Mouse (Mus musculus) MEL (cell line): ENCODE measurements around the gene Ssu2. TPM values are rescaled to one million over a fixed set of nuclear protein-coding genes. Genes with fewer than 3 reads are reported as not detected.
A peak's percentile ranks its signal among the peaks of the same experiment; 100 is the strongest.

Source experiments
- DNase-seq: peaks from one replicate; pipeline ENCODE4 v3.0.0; 2011; ENCODE audit warnings: low read depth, low spot score
- H3K27ac ChIP-seq: 2 replicates; pipeline ENCODE4 v1.5.1; 2012; ENCODE audit warnings: low read depth, mild to moderate bottlenecking, control low read depth, low read length, moderate library complexity; ENCODE audit not compliant: control insufficient read depth
- H3K27me3 ChIP-seq, 2 experiments: fragments of 150-350 bp in 1 of 2; sonication (generic) in 1 of 2; 2 replicates each; pipeline ENCODE4 v1.6.1; 2012; ENCODE audit warnings: low read length in 2 of 2, mild to moderate bottlenecking in 2 of 2, improper control_type of control experiment in 1 of 2, moderate library complexity in 1 of 2; ENCODE audit not compliant: insufficient read depth in 2 of 2, control insufficient read depth in 1 of 2
- H3K36me3 ChIP-seq, 2 experiments: 2 replicates each; pipeline ENCODE4 v1.6.1; 2012 to 2014; ENCODE audit warnings: low read length in 2 of 2, improper control_type of control experiment in 1 of 2, inconsistent platforms in 1 of 2, mild to moderate bottlenecking in 1 of 2; ENCODE audit not compliant: insufficient read depth in 2 of 2, control insufficient read depth in 1 of 2
- H3K4me1 ChIP-seq, 2 experiments: fragments of 150-350 bp in 1 of 2; sonication (generic) in 1 of 2; 2 replicates each; pipeline ENCODE4 v1.6.1; 2012; ENCODE audit warnings: low read length in 2 of 2, improper control_type of control experiment in 1 of 2, mild to moderate bottlenecking in 1 of 2; ENCODE audit not compliant: insufficient read depth in 2 of 2, control insufficient read depth in 1 of 2
- H3K4me3 ChIP-seq, 2 experiments: fragments of 150-350 bp in 1 of 2; sonication (generic) in 1 of 2; 2 replicates each; pipeline ENCODE4 v1.5.1; 2012; ENCODE audit warnings: low read depth in 2 of 2, low read length in 2 of 2, mild to moderate bottlenecking in 2 of 2, moderate library complexity in 2 of 2, control low read depth in 1 of 2, improper control_type of control experiment in 1 of 2; ENCODE audit not compliant: control insufficient read depth in 1 of 2, insufficient read depth in 1 of 2
- H3K79me2 ChIP-seq: 2 replicates; pipeline ENCODE4 v1.6.1; 2012; ENCODE audit warnings: mild to moderate bottlenecking, low read length, moderate library complexity; ENCODE audit not compliant: control insufficient read depth, poor library complexity, insufficient read depth
- H3K9ac ChIP-seq: 2 replicates; pipeline ENCODE4 v1.6.1; 2012; ENCODE audit warnings: low read depth, mild to moderate bottlenecking, control low read depth, low read length, moderate library complexity; ENCODE audit not compliant: control insufficient read depth, poor library complexity, severe bottlenecking
- H3K9me3 ChIP-seq: fragments of 150-350 bp; sonication (generic); replicated peaks from 2 replicates; pipeline ENCODE4 v1.6.1; 2012; ENCODE audit warnings: mild to moderate bottlenecking, low read length, improper control_type of control experiment, moderate library complexity; ENCODE audit not compliant: insufficient read depth
- CTCF ChIP-seq, 3 experiments: IDR thresholded peaks in 2 of 3; conservative IDR thresholded peaks in 1 of 3; 2 replicates each; pipeline ENCODE4 v1.5.1; 2011 to 2012; ENCODE audit warnings: low read length in 3 of 3, low read depth in 2 of 3, mild to moderate bottlenecking in 2 of 3, improper control_type of control experiment in 1 of 3, inconsistent platforms in 1 of 3, mixed read lengths in 1 of 3, moderate library complexity in 1 of 3; ENCODE audit not compliant: control insufficient read depth in 1 of 3, insufficient read depth in 1 of 3, poor library complexity in 1 of 3, severe bottlenecking in 1 of 3
- EP300 ChIP-seq, 2 experiments: IDR thresholded peaks; 2 replicates each; pipeline ENCODE4 v1.6.1; 2011; ENCODE audit warnings: improper control_type of control experiment in 2 of 2, low read length in 2 of 2, low read depth in 1 of 2, mild to moderate bottlenecking in 1 of 2
- ETS1 ChIP-seq: IDR thresholded peaks from 2 replicates; pipeline ENCODE4 v1.6.1; 2012; ENCODE audit warnings: low read depth, mild to moderate bottlenecking, inconsistent platforms, low read length, improper control_type of control experiment, moderate library complexity
- JUND ChIP-seq: IDR thresholded peaks from 2 replicates; pipeline ENCODE4 v1.6.1; 2011; ENCODE audit warnings: low read depth, mild to moderate bottlenecking, improper control_type of control experiment, low read length
- KAT2A ChIP-seq: conservative IDR thresholded peaks from 2 replicates; pipeline ENCODE4 v1.6.1; 2012; ENCODE audit warnings: low read depth, low read length, improper control_type of control experiment, inconsistent platforms
- MAZ ChIP-seq: IDR thresholded peaks from 2 replicates; pipeline ENCODE4 v1.6.1; 2012; ENCODE audit warnings: low read depth, mild to moderate bottlenecking, inconsistent platforms, low read length, improper control_type of control experiment
- MEF2A ChIP-seq: IDR thresholded peaks from 2 replicates; pipeline ENCODE4 v1.6.1; 2014; ENCODE audit warnings: low read depth, mild to moderate bottlenecking, inconsistent platforms, low read length, improper control_type of control experiment; ENCODE audit not compliant: poor library complexity, insufficient replicate concordance, severe bottlenecking; ENCODE audit errors: extremely low read depth
- NELFE ChIP-seq: IDR thresholded peaks from 2 replicates; pipeline ENCODE4 v1.6.1; 2011; ENCODE audit warnings: low read depth, low read length, improper control_type of control experiment
- NRF1 ChIP-seq: IDR thresholded peaks from 2 replicates; pipeline ENCODE4 v1.6.1; 2014; ENCODE audit warnings: low read depth, mild to moderate bottlenecking, inconsistent platforms, low read length, improper control_type of control experiment, moderate library complexity; ENCODE audit not compliant: poor library complexity, insufficient read depth, severe bottlenecking
- RAD21 ChIP-seq: IDR thresholded peaks from 2 replicates; pipeline ENCODE4 v1.6.1; 2011; ENCODE audit warnings: mild to moderate bottlenecking, low read depth, low read length, improper control_type of control experiment
- RCOR1 ChIP-seq: IDR thresholded peaks from 2 replicates; pipeline ENCODE4 v1.6.1; 2012; ENCODE audit warnings: low read depth, mild to moderate bottlenecking, inconsistent platforms, low read length, improper control_type of control experiment
- SIN3A ChIP-seq: IDR thresholded peaks from 2 replicates; pipeline ENCODE4 v1.6.1; 2012; ENCODE audit warnings: low read length, improper control_type of control experiment, inconsistent platforms
- SMC3 ChIP-seq: IDR thresholded peaks from 2 replicates; pipeline ENCODE4 v1.6.1; 2011; ENCODE audit warnings: low read depth, low read length, improper control_type of control experiment
- TAL1 ChIP-seq: IDR thresholded peaks from 2 replicates; pipeline ENCODE4 v1.6.1; 2012; ENCODE audit warnings: mild to moderate bottlenecking, inconsistent platforms, low read length, moderate library complexity, mixed read lengths
- ZKSCAN1 ChIP-seq: IDR thresholded peaks from 2 replicates; pipeline ENCODE4 v1.6.1; 2012; ENCODE audit warnings: low read depth, mild to moderate bottlenecking, inconsistent platforms, low read length, improper control_type of control experiment, moderate library complexity
- polyA plus RNA-seq, 2 experiments: library from polyadenylated mRNA; stranded (reverse) in 1 of 2; unstranded in 1 of 2; fragments of >175 nt in 1 of 2; fragments of >200 nt in 1 of 2; gene quantifications; 2 replicates each; pipeline versions ENCODE4 v1.2.1 to v1.2.4; 2012; ENCODE audit warnings: low replicate concordance in 2 of 2, low read depth in 1 of 2; ENCODE audit not compliant: insufficient read length in 2 of 2, insufficient read depth in 1 of 2, missing spikeins in 1 of 2
- total RNA-seq: library from RNA; depleted of rRNA; stranded (reverse); fragments of 300-350 nt; gene quantifications from 2 replicates; pipeline ENCODE4 v1.2.3, GENCODE M21; 2012

The Ssu2 gene
- total and polyA plus RNA-seq, 3 experiments = not detected

GRCm38 (mm10) chr6:112364581-112364980 lies 23.2 kb downstream of the Ssu2 start:
- Histone ChIP-seq H3K27ac (no peak overlapping the region), H3K27me3 (no peaks in the 10 kb centered on the region)
- TF ChIP-seq NELFE (no peak), RAD21 (peak; percentile 26), CTCF (IDR thresholded peaks at IDR 0.05 in 2 of 3, conservative IDR thresholded peaks at IDR 0.05 in 1 of 3; ENCODE audit: control insufficient read depth in 1 of 3, insufficient read depth in 1 of 3, low read depth in 2 of 3, low read length in 3 of 3, poor library complexity in 1 of 3, severe bottlenecking in 1 of 3) (peak in 1 of 3 experiments; percentile 29; a peak in 2 of 6 replicates), EP300 (IDR thresholded peaks at IDR 0.05; ENCODE audit: low read depth in 1 of 2, low read length in 2 of 2) (no peak)
- TF ChIP-seq, all 39 proteins: peak for 2
- no peak overlapping the region for H3K4me3 ChIP-seq
- no peaks in the 10 kb centered on the region for H3K79me2 ChIP-seq
- H3K9ac ChIP-seq = no peak overlapping the region
- no peaks in the 10 kb centered on the region for H3K9me3 ChIP-seq
- H3K36me3 ChIP-seq = no peaks in the 10 kb centered on the region
- H3K4me1 ChIP-seq = no peaks in the 10 kb centered on the region
- peak; percentile 19 for DNase-seq

GRCm38 (mm10) chr6:112362349-112362958 lies 25.4 kb downstream of the Ssu2 start:
- H3K9ac ChIP-seq = no peak overlapping the region

GRCm38 (mm10) chr6:112360676-112361075 lies 27.1 kb downstream of the Ssu2 start:
- TF ChIP-seq ZKSCAN1 (no peak), MEF2A (no peak), KAT2A (no peak), SIN3A (no peak), SMC3 (no peak), JUND (no peak), TAL1 (no peak), NRF1 (no peak), RCOR1 (no peak), ETS1 (no peak)
- H3K9ac ChIP-seq = no peak overlapping the region
- no peaks in the 10 kb centered on the region for H3K9me3 ChIP-seq
- no peaks in the 10 kb centered on the region for H3K4me1 ChIP-seq
- no peak overlapping the region for H3K4me3 ChIP-seq
- H3K36me3 ChIP-seq = no peaks in the 10 kb centered on the region
- DNase-seq = no peak
- no peak overlapping the region for H3K27ac ChIP-seq
- H3K27me3 ChIP-seq = no peaks in the 10 kb centered on the region
- H3K79me2 ChIP-seq = no peaks in the 10 kb centered on the region

More at GRCm38 (mm10) chr6:112362349-112362958, 25.4 kb downstream of the Ssu2 start:
- DNase-seq = no peak
- H3K4me3 ChIP-seq = no peak overlapping the region
- H3K36me3 ChIP-seq = no peaks in the 10 kb centered on the region
- no peaks in the 10 kb centered on the region for H3K27me3 ChIP-seq
- H3K79me2 ChIP-seq = no peaks in the 10 kb centered on the region
- TF ChIP-seq CTCF (IDR thresholded peaks at IDR 0.05 in 2 of 3, conservative IDR thresholded peaks at IDR 0.05 in 1 of 3; ENCODE audit: control insufficient read depth in 1 of 3, insufficient read depth in 1 of 3, low read depth in 2 of 3, low read length in 3 of 3, poor library complexity in 1 of 3, severe bottlenecking in 1 of 3) (peak in 1 of 3 experiments; percentile 17; a peak in 1 of 6 replicates), MAZ (no peak)
- no peak overlapping the region for H3K27ac ChIP-seq
- H3K4me1 ChIP-seq = no peaks in the 10 kb centered on the region
- no peaks in the 10 kb centered on the region for H3K9me3 ChIP-seq
